Mouse (Mus musculus): ENCODE data around the gene Ppp1r16b. TPM values are rescaled to one million over a fixed set of nuclear protein-coding genes. Genes with fewer than 3 reads are reported as not detected.

Ppp1r16b gene
- polyA plus RNA-seq (2014; fragmentation: Nextera tagmentation; extraction: Ambion mirVana): 2.2 and 2.3 TPM in 2 replicates

GRCm38 (mm10) chr2:158665098-158665497 is at the start of gene Ppp1r16b:
Gene Ppp1r16b, plus strand, starts transcription at chr2:158665398.
- Histone ChIP-seq H3K9ac (replicated peaks; ENCODE audit: low read length) (no peak within 1 kb of the TSS), H3K4me1 (ENCODE audit: control insufficient read depth, insufficient read depth, low read length) (peaks cover 4% of the 10 kb centered on the region; the same call in 1 of the 2 replicates), H3K4me2 (ENCODE audit: low read depth, low read length) (no peak within 1 kb of the TSS), H3K27ac (replicated peaks; ENCODE audit: low read depth, low read length) (no peak within 1 kb of the TSS), H3K27me3 (ENCODE audit: control insufficient read depth, insufficient read depth, low read length) (peaks cover 36% of the 10 kb centered on the region), H3K9me3 (replicated peaks; ENCODE audit: control insufficient read depth, low read length) (no peaks in the 10 kb centered on the region), H3K36me3 (replicated peaks; ENCODE audit: control insufficient read depth, insufficient read depth, low read depth, low read length) (no peaks in the 10 kb centered on the region), H3K4me3 (ENCODE audit: low read depth, low read length) (no peak within 1 kb of the TSS)
- DNase-seq (ENCODE audit: low spot score): no peak
- no peak for ATAC-seq (replicated peaks; ENCODE audit: insufficient number of reproducible peaks, low FRiP score, low TSS enrichment, low read depth)
- WGBS: 84% methylated on average over 4 of the region's 4 CpGs

- no peak overlapping the region for H3K27ac ChIP-seq (replicated peaks; ENCODE audit: low read depth, low read length)
- no peak overlapping the region for H3K4me2 ChIP-seq (ENCODE audit: low read depth, low read length)
- DNase-seq (ENCODE audit: low spot score): no peak
- no peaks in the 10 kb centered on the region for H3K36me3 ChIP-seq (replicated peaks; ENCODE audit: control insufficient read depth, insufficient read depth, low read depth, low read length)
- no peaks in the 10 kb centered on the region; the same call in 1 of the 2 replicates for H3K9me3 ChIP-seq (replicated peaks; ENCODE audit: control insufficient read depth, low read length)
- no peak for ATAC-seq (replicated peaks; ENCODE audit: insufficient number of reproducible peaks, low FRiP score, low TSS enrichment, low read depth)
- no peak overlapping the region for H3K4me3 ChIP-seq (ENCODE audit: low read depth, low read length)
- WGBS: 2% methylated on average over 13 of the region's 13 CpGs
- H3K27me3 ChIP-seq (ENCODE audit: control insufficient read depth, insufficient read depth, low read length): peaks cover 73% of the 10 kb centered on the region
- H3K4me1 ChIP-seq (ENCODE audit: control insufficient read depth, insufficient read depth, low read length): peaks cover 5% of the 10 kb centered on the region; the same call in 1 of the 2 replicates
- H3K9ac ChIP-seq (replicated peaks; ENCODE audit: low read length): no peak overlapping the region
Measured at GRCm38 (mm10) chr2:158615702-158616101, 49.5 kb upstream of the Ppp1r16b start.

- Histone ChIP-seq H3K27ac (replicated peaks; ENCODE audit: low read depth, low read length) (no peak overlapping the region), H3K27me3 (ENCODE audit: control insufficient read depth, insufficient read depth, low read length) (peaks cover 67% of the 10 kb centered on the region), H3K9ac (replicated peaks; ENCODE audit: low read length) (no peak overlapping the region), H3K4me1 (ENCODE audit: control insufficient read depth, insufficient read depth, low read length) (peaks cover 5% of the 10 kb centered on the region; the same call in 1 of the 2 replicates), H3K4me3 (ENCODE audit: low read depth, low read length) (no peak overlapping the region), H3K36me3 (replicated peaks; ENCODE audit: control insufficient read depth, insufficient read depth, low read depth, low read length) (no peaks in the 10 kb centered on the region), H3K9me3 (replicated peaks; ENCODE audit: control insufficient read depth, low read length) (no peaks in the 10 kb centered on the region), H3K4me2 (ENCODE audit: low read depth, low read length) (no peak overlapping the region)
- ATAC-seq (replicated peaks; ENCODE audit: insufficient number of reproducible peaks, low FRiP score, low TSS enrichment, low read depth): no peak
- DNase-seq (ENCODE audit: low spot score): peak; percentile 32
- WGBS: under 1% methylated on average over 12 of the region's 12 CpGs
Measured at GRCm38 (mm10) chr2:158616296-158616695, 48.9 kb upstream of the Ppp1r16b start.

- DNase-seq (ENCODE audit: low spot score): no peak
- Histone ChIP-seq H3K4me2 (ENCODE audit: low read depth, low read length) (no peak overlapping the region), H3K9me3 (replicated peaks; ENCODE audit: control insufficient read depth, low read length) (no peaks in the 10 kb centered on the region), H3K27me3 (ENCODE audit: control insufficient read depth, insufficient read depth, low read length) (peaks cover 63% of the 10 kb centered on the region), H3K4me3 (ENCODE audit: low read depth, low read length) (no peak overlapping the region), H3K4me1 (ENCODE audit: control insufficient read depth, insufficient read depth, low read length) (peaks cover 5% of the 10 kb centered on the region; the same call in 1 of the 2 replicates), H3K27ac (replicated peaks; ENCODE audit: low read depth, low read length) (no peak overlapping the region), H3K9ac (replicated peaks; ENCODE audit: low read length) (no peak overlapping the region), H3K36me3 (replicated peaks; ENCODE audit: control insufficient read depth, insufficient read depth, low read depth, low read length) (no peaks in the 10 kb centered on the region)
- WGBS: 5% methylated on average over 11 of the region's 11 CpGs
- no peak for ATAC-seq (replicated peaks; ENCODE audit: insufficient number of reproducible peaks, low FRiP score, low TSS enrichment, low read depth)
Measured at GRCm38 (mm10) chr2:158616790-158617189, 48.4 kb upstream of the Ppp1r16b start.

GRCm38 (mm10) chr2:158624718-158625222 is 40.4 kb upstream of the Ppp1r16b start, which contains the start of gene Actr5:
Gene Actr5, plus strand, starts transcription at chr2:158624888.
- under 1% methylated on average over 39 of the region's 39 CpGs for WGBS
- ATAC-seq (replicated peaks; ENCODE audit: insufficient number of reproducible peaks, low FRiP score, low TSS enrichment, low read depth): peak; percentile 88
- peak within 1 kb of the TSS; percentile 84 for H3K4me3 ChIP-seq (ENCODE audit: low read depth, low read length)
- DNase-seq (ENCODE audit: low spot score): peak; percentile 99
- peaks cover 5% of the 10 kb centered on the region; the same call in 1 of the 2 replicates for H3K4me1 ChIP-seq (ENCODE audit: control insufficient read depth, insufficient read depth, low read length)
- H3K9me3 ChIP-seq (replicated peaks; ENCODE audit: control insufficient read depth, low read length): no peaks in the 10 kb centered on the region
- no peaks in the 10 kb centered on the region for H3K27me3 ChIP-seq (ENCODE audit: control insufficient read depth, insufficient read depth, low read length)
- H3K36me3 ChIP-seq (replicated peaks; ENCODE audit: control insufficient read depth, insufficient read depth, low read depth, low read length): no peaks in the 10 kb centered on the region
- H3K27ac ChIP-seq (replicated peaks; ENCODE audit: low read depth, low read length): peak within 1 kb of the TSS; percentile 31
- H3K9ac ChIP-seq (replicated peaks; ENCODE audit: low read length): peak within 1 kb of the TSS; percentile 87
- peak within 1 kb of the TSS; percentile 85 for H3K4me2 ChIP-seq (ENCODE audit: low read depth, low read length)

GRCm38 (mm10) chr2:158625231-158625630 is 40.0 kb upstream of the Ppp1r16b start:
- Histone ChIP-seq H3K9me3 (replicated peaks; ENCODE audit: control insufficient read depth, low read length) (no peaks in the 10 kb centered on the region), H3K27me3 (ENCODE audit: control insufficient read depth, insufficient read depth, low read length) (no peaks in the 10 kb centered on the region), H3K9ac (replicated peaks; ENCODE audit: low read length) (peak overlapping the region; percentile 87), H3K4me1 (ENCODE audit: control insufficient read depth, insufficient read depth, low read length) (peaks cover 5% of the 10 kb centered on the region; the same call in 1 of the 2 replicates), H3K4me2 (ENCODE audit: low read depth, low read length) (peak overlapping the region; percentile 85), H3K4me3 (ENCODE audit: low read depth, low read length) (peak overlapping the region; percentile 84), H3K36me3 (replicated peaks; ENCODE audit: control insufficient read depth, insufficient read depth, low read depth, low read length) (no peaks in the 10 kb centered on the region; the same call in 1 of the 2 replicates), H3K27ac (replicated peaks; ENCODE audit: low read depth, low read length) (peak overlapping the region; percentile 31)
- under 1% methylated on average over 44 of the region's 44 CpGs for WGBS
- ATAC-seq (replicated peaks; ENCODE audit: insufficient number of reproducible peaks, low FRiP score, low TSS enrichment, low read depth) (peak; percentile 57), DNase-seq (ENCODE audit: low spot score) (no peak)

GRCm38 (mm10) chr2:158625697-158626096 is 39.5 kb upstream of the Ppp1r16b start:
- no peak for DNase-seq (ENCODE audit: low spot score)
- no peak for ATAC-seq (replicated peaks; ENCODE audit: insufficient number of reproducible peaks, low FRiP score, low TSS enrichment, low read depth)
- H3K4me1 ChIP-seq (ENCODE audit: control insufficient read depth, insufficient read depth, low read length): peaks cover 5% of the 10 kb centered on the region; the same call in 1 of the 2 replicates
- no peaks in the 10 kb centered on the region for H3K9me3 ChIP-seq (replicated peaks; ENCODE audit: control insufficient read depth, low read length)
- H3K27me3 ChIP-seq (ENCODE audit: control insufficient read depth, insufficient read depth, low read length): no peaks in the 10 kb centered on the region
- H3K4me2 ChIP-seq (ENCODE audit: low read depth, low read length): peak overlapping the region; percentile 85
- WGBS: 42% methylated on average over 8 of the region's 8 CpGs
- peak overlapping the region; percentile 84 for H3K4me3 ChIP-seq (ENCODE audit: low read depth, low read length)
- no peak overlapping the region for H3K27ac ChIP-seq (replicated peaks; ENCODE audit: low read depth, low read length)
- H3K36me3 ChIP-seq (replicated peaks; ENCODE audit: control insufficient read depth, insufficient read depth, low read depth, low read length): no peaks in the 10 kb centered on the region; the same call in 1 of the 2 replicates
- H3K9ac ChIP-seq (replicated peaks; ENCODE audit: low read length): peak overlapping the region; percentile 87

GRCm38 (mm10) chr2:158628858-158629257 is 36.3 kb upstream of the Ppp1r16b start:
- no peaks in the 10 kb centered on the region for H3K27me3 ChIP-seq (ENCODE audit: control insufficient read depth, insufficient read depth, low read length)
- H3K27ac ChIP-seq (replicated peaks; ENCODE audit: low read depth, low read length): no peak overlapping the region
- peaks cover 5% of the 10 kb centered on the region; the same call in 1 of the 2 replicates for H3K4me1 ChIP-seq (ENCODE audit: control insufficient read depth, insufficient read depth, low read length)
- no peak overlapping the region for H3K4me3 ChIP-seq (ENCODE audit: low read depth, low read length)
- H3K9ac ChIP-seq (replicated peaks; ENCODE audit: low read length): no peak overlapping the region
- peaks cover 9% of the 10 kb centered on the region for H3K36me3 ChIP-seq (replicated peaks; ENCODE audit: control insufficient read depth, insufficient read depth, low read depth, low read length)
- no peak for ATAC-seq (replicated peaks; ENCODE audit: insufficient number of reproducible peaks, low FRiP score, low TSS enrichment, low read depth)
- WGBS: 75% methylated on average over 3 of the region's 3 CpGs
- H3K9me3 ChIP-seq (replicated peaks; ENCODE audit: control insufficient read depth, low read length): no peaks in the 10 kb centered on the region
- peak; percentile 33 for DNase-seq (ENCODE audit: low spot score)
- H3K4me2 ChIP-seq (ENCODE audit: low read depth, low read length): no peak overlapping the region
